Mouse (Mus musculus) spleen, embryonic (tissue): Measurements from ENCODE around the gene Gimap4.
"Not testable (repeated sequence)": the region's sequence is repeated elsewhere in the genome, so short reads cannot be mapped to it uniquely, and the experiment has no call there.

Source experiments
- CTCF ChIA-PET: fragments of 350-600 bp; sonication (Branson Sonifier 250); formaldehyde crosslinking; loops from one replicate; lab custom pipeline; 2022; lab: Charles Lee

Gene Gimap4

DNA sequence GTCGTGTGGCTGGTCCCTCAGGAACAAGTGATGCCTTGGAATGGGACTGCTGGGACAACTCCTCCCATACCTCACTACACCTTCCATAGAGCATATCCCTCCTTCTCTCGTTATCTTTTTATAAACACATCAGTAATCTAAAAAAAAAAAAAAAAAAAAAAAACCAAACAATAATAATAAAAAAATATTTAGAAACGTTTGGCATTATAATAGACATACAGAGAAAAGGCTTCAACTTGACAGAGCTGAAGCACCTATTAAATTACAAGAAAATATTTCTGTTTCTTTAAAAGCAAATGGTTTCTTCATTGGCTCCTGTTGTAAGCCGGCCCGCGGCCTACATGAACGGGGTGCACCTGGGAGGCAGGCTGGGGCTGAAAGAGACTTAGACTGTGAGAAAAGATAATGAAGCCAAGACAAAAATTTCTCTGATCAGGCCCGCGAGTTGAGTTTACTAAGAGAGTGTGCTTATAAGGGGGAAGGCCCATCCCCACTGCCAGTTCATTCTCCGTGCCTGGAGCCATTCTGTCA is 8.9 kb upstream of the Gimap4 start:
- CTCF ChIA-PET = interaction anchor here (0.6 to 1.7 kb wide), 4 partner anchors 18 to 42 kb away, joined by 3 to 5 read pairs (median 4); no protein-coding TSS in a partner anchor

GRCm38 (mm10) chr6:48675931-48676859 is 8.2 kb upstream of the Gimap4 start, which contains the start of gene Gimap9:
Gene Gimap9, plus strand, starts transcription at chr6:48676129.
- CTCF ChIA-PET = interaction anchor here (0.5 to 0.9 kb wide), 4 partner anchors 28 to 94 kb away, joined by 3 to 4 read pairs (median 3); no protein-coding TSS in a partner anchor

DNA sequence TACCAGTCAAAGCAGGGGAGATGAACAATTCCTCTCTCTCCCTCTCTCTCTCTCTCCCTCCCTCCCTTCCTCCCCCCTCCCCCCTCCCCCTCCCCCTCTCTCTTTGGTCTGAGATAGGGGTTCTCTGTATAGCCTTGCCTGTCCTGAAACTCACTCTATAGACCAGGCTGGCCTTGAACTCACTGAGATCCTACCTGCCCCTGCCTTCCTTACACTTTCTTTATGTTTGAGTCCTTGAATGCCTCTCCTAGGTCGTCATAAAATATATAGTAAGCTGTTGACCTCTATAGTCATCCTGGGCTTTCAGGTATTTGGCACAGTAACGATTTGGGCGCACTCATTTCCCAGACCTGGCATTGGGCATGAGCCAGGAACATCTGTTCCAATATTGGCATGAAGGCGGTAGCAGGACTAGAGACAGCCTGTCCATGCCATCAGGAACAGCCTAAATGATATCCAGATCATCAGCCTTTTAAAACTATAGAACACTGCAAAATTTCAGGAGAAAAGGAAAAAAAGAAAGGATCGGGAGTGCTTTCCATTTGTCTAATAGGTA is 7.4 kb upstream of the Gimap4 start:
- CTCF ChIA-PET = no interaction called here

DNA sequence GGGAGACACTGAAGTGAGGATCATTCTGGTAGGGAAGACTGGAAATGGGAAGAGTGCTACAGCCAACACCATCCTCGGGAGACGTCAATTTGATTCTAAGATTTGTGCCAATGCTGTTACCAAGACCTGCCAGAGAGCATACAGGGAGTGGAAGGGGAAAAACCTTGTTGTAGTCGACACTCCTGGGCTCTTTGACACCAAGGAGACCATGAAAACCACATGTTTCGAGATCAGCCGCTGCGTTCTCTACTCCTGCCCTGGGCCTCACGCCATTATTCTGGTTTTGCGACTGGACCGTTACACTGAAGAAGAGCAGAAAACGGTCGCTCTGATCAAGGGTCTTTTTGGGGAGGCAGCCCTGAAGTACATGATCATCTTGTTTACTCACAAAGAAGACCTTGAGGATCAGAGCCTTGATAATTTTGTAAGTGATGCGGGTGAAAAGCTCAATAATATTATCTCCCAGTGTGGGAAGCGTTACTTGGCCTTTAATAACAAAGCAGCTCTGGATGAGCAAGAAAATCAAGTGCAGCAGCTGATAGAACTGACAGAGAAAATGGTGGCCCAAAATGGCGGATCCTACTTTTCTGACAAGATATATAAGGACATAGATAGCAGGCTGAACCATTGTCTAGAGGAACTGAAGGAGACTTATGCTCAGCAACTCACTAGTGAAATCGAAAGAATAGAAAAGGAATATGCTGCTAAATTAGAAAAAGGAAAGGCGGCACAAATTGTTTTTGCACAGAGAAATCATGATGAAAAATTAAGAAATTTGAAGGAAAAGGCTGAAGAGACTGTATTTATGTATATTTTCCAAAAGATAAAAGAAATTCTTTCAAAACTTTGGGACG is 6.6 kb upstream of the Gimap4 start:
- CTCF ChIA-PET = no interaction called here

DNA sequence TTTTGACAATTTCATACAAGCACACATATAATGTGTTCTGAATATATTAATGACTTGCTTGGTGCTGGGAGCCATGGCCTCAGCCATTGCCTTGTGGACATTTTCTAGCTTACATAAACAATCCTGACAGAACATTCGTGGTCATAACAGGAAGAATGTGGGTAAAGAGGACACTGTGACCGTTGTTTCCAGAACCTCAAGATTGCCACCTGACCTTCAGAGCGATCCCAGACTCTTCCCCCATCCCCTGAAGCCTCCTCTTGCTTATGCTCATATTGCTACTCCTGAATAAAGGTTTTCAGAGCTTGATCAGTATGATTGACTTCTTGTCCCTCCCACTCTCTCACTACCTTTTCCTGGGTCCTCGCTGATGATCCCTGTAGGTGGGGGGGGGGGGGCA is 6.0 kb upstream of the Gimap4 start:
- CTCF ChIA-PET = interaction anchor here (0.7 to 0.9 kb wide), 2 partner anchors 20 to 21 kb away, joined by 4 to 25 read pairs; no protein-coding TSS in a partner anchor

- CTCF ChIA-PET = interaction anchor here (1.7 kb wide), 1 partner anchor 10 kb away, joined by 5 read pairs; no protein-coding TSS in a partner anchor
These were observed 4.6 kb upstream of the Gimap4 start for GRCm38 (mm10) chr6:48679701-48680100.

GRCm38 (mm10) chr6:48680421-48680820 is 3.9 kb upstream of the Gimap4 start:
- CTCF ChIA-PET = interaction anchor here (0.6 to 1.7 kb wide), 2 partner anchors 9 to 80 kb away, joined by 4 to 5 read pairs; no protein-coding TSS in a partner anchor

GRCm38 (mm10) chr6:48681472-48682090 is 2.8 kb upstream of the Gimap4 start:
- CTCF ChIA-PET = no interaction called here

- CTCF ChIA-PET = interaction anchor here (0.7 kb wide), 1 partner anchor 16 kb away, joined by 3 read pairs; no protein-coding TSS in a partner anchor
These were observed 2.1 kb upstream of the Gimap4 start for GRCm38 (mm10) chr6:48682271-48682670.

DNA sequence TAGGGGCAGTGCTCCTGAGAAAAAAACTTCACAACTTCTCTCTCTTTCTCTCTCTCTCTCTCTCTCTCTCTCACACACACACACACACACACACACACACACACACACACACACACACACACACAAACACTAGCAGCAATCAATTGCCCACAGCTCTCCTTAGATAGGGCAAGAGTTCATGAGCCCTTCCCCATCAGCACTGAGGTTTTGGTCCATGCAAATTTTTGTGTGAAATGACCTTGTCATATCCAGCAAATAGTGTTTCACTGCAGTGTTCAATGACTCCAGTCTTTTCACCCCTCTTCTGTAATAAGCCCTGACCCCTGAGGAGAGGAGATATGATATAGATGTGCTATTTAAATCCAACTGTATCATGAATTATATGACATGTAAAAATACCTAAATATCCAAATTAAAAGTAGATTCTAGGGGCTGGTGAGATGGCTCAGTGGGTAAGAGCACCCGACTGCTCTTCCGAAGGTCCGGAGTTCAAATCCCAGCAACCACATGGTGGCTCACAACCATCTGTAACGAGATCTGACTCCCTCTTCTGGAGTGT is 1.0 kb upstream of the Gimap4 start:
- CTCF ChIA-PET = not testable (repeated sequence)

DNA sequence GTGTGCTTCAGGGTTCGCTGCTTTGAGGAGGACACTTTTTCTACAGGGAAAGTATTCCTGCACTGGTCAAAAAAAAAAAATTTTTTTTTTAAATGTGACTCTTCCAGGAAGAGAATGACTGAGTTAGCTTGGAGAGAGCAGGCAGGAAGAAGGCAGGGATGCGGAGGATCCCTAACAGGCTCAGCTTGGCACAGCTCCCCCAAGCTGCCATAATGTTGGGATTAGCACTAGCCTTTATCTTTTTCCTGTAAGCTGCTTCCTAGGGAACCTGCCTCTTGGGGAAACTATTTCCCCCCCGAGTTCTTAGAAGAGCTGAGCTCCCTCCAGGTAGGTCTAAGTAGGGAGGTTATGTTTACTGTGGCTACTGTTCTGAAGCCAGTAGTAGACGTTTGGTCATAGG is 457 bp downstream of the Gimap4 start:
- CTCF ChIA-PET = interaction anchor here (1.2 to 1.6 kb wide), 2 partner anchors 9 to 14 kb away, joined by 3 read pairs; no protein-coding TSS in a partner anchor

DNA sequence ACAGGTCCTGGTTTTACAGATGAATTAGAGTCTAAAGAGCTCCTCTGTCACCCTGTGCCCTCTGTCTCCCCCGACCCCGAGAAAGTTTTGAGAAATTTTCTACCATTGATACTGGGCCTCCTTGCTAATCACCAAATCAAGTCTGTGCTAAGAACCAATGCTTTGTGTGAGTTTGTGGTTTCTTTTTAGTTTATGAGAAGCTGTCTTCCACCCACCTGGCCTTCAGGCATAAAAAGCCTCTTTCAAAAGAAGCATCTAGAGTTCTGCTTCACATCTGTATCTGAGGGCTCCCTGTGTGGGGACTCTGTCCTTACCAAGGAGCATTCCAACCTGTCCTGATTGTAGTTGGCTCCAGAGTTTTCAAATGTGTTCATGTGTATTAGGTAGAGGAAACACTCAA is 902 bp downstream of the Gimap4 start:
- CTCF ChIA-PET = interaction anchor here (1.2 to 1.6 kb wide), 3 partner anchors 8 to 35 kb away, joined by 3 to 4 read pairs (median 3); no protein-coding TSS in a partner anchor

- CTCF ChIA-PET = interaction anchor here (1.2 to 1.6 kb wide), 3 partner anchors 8 to 36 kb away, joined by 3 to 4 read pairs (median 3); no protein-coding TSS in a partner anchor
These were observed 1.6 kb downstream of the Gimap4 start for GRCm38 (mm10) chr6:48685694-48686665.

- CTCF ChIA-PET = interaction anchor here (0.5 to 1.2 kb wide), 4 partner anchors 12 to 76 kb away, joined by 3 to 10 read pairs (median 4); partner anchors contain the start of gene Gimap8
These were observed 2.7 kb downstream of the Gimap4 start for GRCm38 (mm10) chr6:48687077-48687476.

- CTCF ChIA-PET = interaction anchor here (1.0 kb wide), 1 partner anchor 9 kb away, joined by 5 read pairs; no protein-coding TSS in a partner anchor
These were observed 5.0 kb downstream of the Gimap4 start for GRCm38 (mm10) chr6:48689320-48689719.

DNA sequence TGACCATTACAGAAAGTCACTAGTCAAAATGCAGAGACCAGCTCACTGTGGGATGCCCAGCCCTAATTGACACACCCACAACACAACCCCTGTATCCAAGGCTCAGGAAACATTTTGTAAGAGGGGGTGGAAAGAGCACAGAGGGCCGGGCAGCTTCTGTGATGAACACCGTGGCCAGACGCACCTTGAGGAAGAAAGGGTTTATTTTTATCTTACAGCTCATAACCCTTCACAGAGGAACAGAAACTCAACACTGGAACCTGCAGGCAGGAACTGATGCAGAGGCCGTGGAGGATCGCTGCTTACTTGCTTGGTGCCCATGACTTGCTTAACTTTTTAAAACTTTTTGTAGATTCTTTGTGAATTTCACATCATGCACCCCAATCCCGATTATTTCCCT is 8.6 kb downstream of the Gimap4 start:
- CTCF ChIA-PET = interaction anchor here (0.6 to 1.0 kb wide), 3 partner anchors 19 to 1343 kb away, joined by 3 to 4 read pairs (median 4); partner anchors contain the start of gene Gimap1

GRCm38 (mm10) chr6:48696830-48697554 is 12.6 kb downstream of the Gimap4 start:
- CTCF ChIA-PET = interaction anchor here (1.0 kb wide), 1 partner anchor 76 kb away, joined by 3 read pairs; no protein-coding TSS in a partner anchor
